ENCODE assay signal across 11 mouse cellular contexts in genomic region chr15:27618778-27619533, GRCm38 (mm10). TPM values are rescaled to one million over a fixed set of nuclear protein-coding genes. Genes with fewer than 3 reads are reported as not detected.
DNase-seq lines count a peak whose midpoint lies in the region; ATAC-seq and TF ChIP-seq lines count a peak whose summit lies in the region.
"Had no signal": no experiment of that assay in that cellular context is flagged by ENCODE, and none has a peak within 500 bp of the region (broad histone marks: within the 10 kb centered on the region; RNA-seq: fewer than 3 reads in every experiment).

No protein-coding gene starts in this region.

- H3K9ac ChIP-seq in heart, postnatal 0 days (replicated peaks; ENCODE audit: low read depth, low read length) = no peak overlapping the region; the same call in 1 of the 2 replicates

- WGBS in heart, postnatal 0 days = 20% methylated on average over 6 of the region's 6 CpGs

- TF ChIP-seq EP300 in heart, postnatal 0 days (IDR thresholded peaks at IDR 0.05; ENCODE audit: low read depth) = peak; percentile 79; the same call in 1 of the 2 replicates

- H3K4me2 ChIP-seq in heart, postnatal 0 days (ENCODE audit: low read depth, low read length) = peak overlapping the region; percentile 9; the same call in 1 of the 2 replicates

- DNase-seq in heart, adult 11 months = peak; percentile 72
- no peak for DNase-seq in heart, postnatal 10 days
- DNase-seq in heart, postnatal 0 days (ENCODE audit: low spot score) = peak; percentile 93
- DNase-seq in spleen, adult 12 weeks (ENCODE audit: low spot score) = no peak
- DNase-seq in gastrocnemius, adult 18-20 months (ENCODE audit: low spot score) = no peak
- DNase-seq: cerebellum, adult 9-10 months had no signal

- H3K4me1 ChIP-seq in bone marrow macrophage, adult 2 months (ENCODE audit: control insufficient read depth, insufficient read depth, low read length) = peaks cover 62% of the 10 kb centered on the region
- peaks cover 33% of the 10 kb centered on the region for H3K4me1 ChIP-seq in heart, postnatal 0 days (ENCODE audit: control insufficient read depth, insufficient read depth)
- H3K4me1 ChIP-seq: embryonic facial prominence, embryonic 10.5 days; forebrain, embryonic 10.5 days had no signal

- H3K27ac ChIP-seq in bone marrow macrophage, adult 2 months (ENCODE audit: insufficient read depth, low read depth, low read length) = peak overlapping the region; percentile 31
- H3K27ac ChIP-seq in heart, postnatal 0 days (ENCODE audit: low read depth) = peak overlapping the region; percentile 94
- H3K27ac ChIP-seq: embryonic facial prominence, embryonic 10.5 days; forebrain, embryonic 10.5 days had no signal

- H3K36me3 ChIP-seq in heart, postnatal 0 days (replicated peaks; ENCODE audit: control insufficient read depth, insufficient read depth, low read length) = peaks cover 55% of the 10 kb centered on the region

- H3K27me3 ChIP-seq in heart, postnatal 0 days (ENCODE audit: control insufficient read depth, insufficient read depth, low read length) = no peaks in the 10 kb centered on the region

- peak; percentile 89 for ATAC-seq in heart, postnatal 0 days (ENCODE audit: insufficient read depth, low read depth)
- ATAC-seq in megakaryocyte progenitor cell, adult 5-6 weeks (replicated peaks; ENCODE audit: poor library complexity) = peak; percentile 79
- no peak for ATAC-seq in monocyte, adult 5-6 weeks (replicated peaks; ENCODE audit: insufficient number of reproducible peaks, low FRiP score, low TSS enrichment, poor library complexity, severe bottlenecking)

- intact Hi-C loops in heart, postnatal 10 days (cut with DNase I) = loop anchor here (5.0 kb wide), 1 partner anchor 152 kb away; the partner anchor contains the start of gene Ank

- no peak for TF ChIP-seq POLR2A in bone marrow macrophage, adult 2 months (IDR thresholded peaks at IDR 0.05; ENCODE audit: borderline replicate concordance, low read depth, low read length)

- H3K4me3 ChIP-seq in bone marrow macrophage, adult 2 months (ENCODE audit: insufficient read depth, low read length) = no peak overlapping the region
- H3K4me3 ChIP-seq in heart, postnatal 0 days (ENCODE audit: low read depth, low read length) = no peak overlapping the region
- H3K4me3 ChIP-seq: embryonic facial prominence, embryonic 10.5 days; forebrain, embryonic 10.5 days had no signal

- no peaks in the 10 kb centered on the region for H3K9me3 ChIP-seq in heart, postnatal 0 days (replicated peaks; ENCODE audit: control insufficient read depth, low read length)
- H3K9me3 ChIP-seq: embryonic facial prominence, embryonic 10.5 days; forebrain, embryonic 10.5 days had no signal

- no peak for TF ChIP-seq CTCF in bone marrow macrophage, adult 2 months (IDR thresholded peaks at IDR 0.05; ENCODE audit: low read depth, low read length)
- no peak for TF ChIP-seq CTCF in heart, postnatal 0 days (IDR thresholded peaks at IDR 0.05; ENCODE audit: low read depth)

RNA-seq across cellular contexts. Expression of gene Otulin, which starts 11.5 kb away (rescaled TPM):
- 10 to 100 TPM; 38.2 to 43.5 TPM for total RNA-seq in heart, postnatal 10 days (2021)
- polyA plus RNA-seq in bone marrow macrophage, adult 2 months (2012; ENCODE audit: insufficient read depth, insufficient read length, missing spikeins) = 98.6 and 100 TPM in 2 replicates
- 32.3 and 36.1 TPM in 2 replicates for total RNA-seq in heart, postnatal 0 days (2014; rRNA removed; ENCODE audit: low replicate concordance)
- 24.3 and 26.3 TPM in 2 replicates for polyA plus RNA-seq in heart, postnatal 0 days (2015; fragmentation: Nextera tagmentation; extraction: Ambion mirVana)
- total RNA-seq in megakaryocyte progenitor cell, adult 5-6 weeks (2015) = 71.6 and 72.0 TPM in 2 replicates
- total RNA-seq in megakaryocyte progenitor cell, adult 5-6 weeks (2017) = 35.4 and 42.0 TPM in 2 replicates
- 10 to 100 TPM; 17.8 to 28.3 TPM for total RNA-seq in gastrocnemius, adult 18-20 months (2021)
- 78.2 to 132 TPM (median 118 TPM) in 3 replicates for total RNA-seq in monocyte, adult 5-6 weeks (2017)

Comparison
In these comparisons a context has a peak if more than half of its experiments do, and no peak if none do; other contexts are left out.
1. DNase-seq: peak in heart, adult 11 months (single experiment) and heart, postnatal 0 days (single experiment); none in heart, postnatal 10 days (0 of 2), spleen, adult 12 weeks (single experiment) and gastrocnemius, adult 18-20 months (single experiment).